Mouse (Mus musculus) fibroblast of lung, adult 2 months (primary cell): ENCODE measurements at regions not wholly inside any gene's neighbourhood (a gene's known extent, or its start where the extent isn't known, plus 50 kb on each side); places are given as distances from the start of the nearest gene placed in this dataset.

ENCODE experiments used
- DNase-seq: peaks from one replicate; pipeline ENCODE4 v3.0.0-alpha.2; 2011; ENCODE audit warnings: low read depth

GRCm38 (mm10) chr15:27405721-27406161 is 60.7 kb upstream of the Ank start:
- DNase-seq = peak; percentile 97

GRCm38 (mm10) chr15:27409856-27410255 is 56.6 kb upstream of the Ank start:
- no peak for DNase-seq

GRCm38 (mm10) chr15:27412304-27412703 is 54.2 kb upstream of the Ank start:
- DNase-seq = no peak

GRCm38 (mm10) chr15:27412761-27413160 is 53.7 kb upstream of the Ank start:
- no peak for DNase-seq

- no peak for DNase-seq
Measured at GRCm38 (mm10) chr15:27413486-27413885, 53.0 kb upstream of the Ank start.

GRCm38 (mm10) chr15:27414819-27415218 is 51.7 kb upstream of the Ank start:
- no peak for DNase-seq
